Mouse (Mus musculus) megakaryocyte, adult 5-6 weeks (primary cell): ENCODE data around the gene Lyst. TPM values are rescaled to one million over a fixed set of nuclear protein-coding genes. Genes with fewer than 3 reads are reported as not detected.
A peak's percentile ranks its signal among the peaks of the same experiment; 100 is the strongest.
"Not testable (repeated sequence)": the region's sequence is repeated elsewhere in the genome, so short reads cannot be mapped to it uniquely, and the experiment has no call there.

Experiments
- ATAC-seq: 2 replicates; pipeline ENCODE4 v1.8.0; 2016; ENCODE audit warnings: mild to moderate bottlenecking, inconsistent platforms; ENCODE audit not compliant: poor library complexity, severe bottlenecking
- total RNA-seq, 2 experiments: library from RNA; stranded (forward) in 1 of 2; stranded (reverse) in 1 of 2; fragments of 153-499, 151-499 nt in 1 of 2; fragments of 221-1000, 200-1000 nt in 1 of 2; gene quantifications; 2 replicates each; pipeline versions ENCODE4 v1.2.3 to v1.2.4; 2015 to 2017

Gene Lyst
- 166 and 194 TPM in 2 replicates for total RNA-seq (2015)
- 188 and 200 TPM in 2 replicates for total RNA-seq (2017)

DNA sequence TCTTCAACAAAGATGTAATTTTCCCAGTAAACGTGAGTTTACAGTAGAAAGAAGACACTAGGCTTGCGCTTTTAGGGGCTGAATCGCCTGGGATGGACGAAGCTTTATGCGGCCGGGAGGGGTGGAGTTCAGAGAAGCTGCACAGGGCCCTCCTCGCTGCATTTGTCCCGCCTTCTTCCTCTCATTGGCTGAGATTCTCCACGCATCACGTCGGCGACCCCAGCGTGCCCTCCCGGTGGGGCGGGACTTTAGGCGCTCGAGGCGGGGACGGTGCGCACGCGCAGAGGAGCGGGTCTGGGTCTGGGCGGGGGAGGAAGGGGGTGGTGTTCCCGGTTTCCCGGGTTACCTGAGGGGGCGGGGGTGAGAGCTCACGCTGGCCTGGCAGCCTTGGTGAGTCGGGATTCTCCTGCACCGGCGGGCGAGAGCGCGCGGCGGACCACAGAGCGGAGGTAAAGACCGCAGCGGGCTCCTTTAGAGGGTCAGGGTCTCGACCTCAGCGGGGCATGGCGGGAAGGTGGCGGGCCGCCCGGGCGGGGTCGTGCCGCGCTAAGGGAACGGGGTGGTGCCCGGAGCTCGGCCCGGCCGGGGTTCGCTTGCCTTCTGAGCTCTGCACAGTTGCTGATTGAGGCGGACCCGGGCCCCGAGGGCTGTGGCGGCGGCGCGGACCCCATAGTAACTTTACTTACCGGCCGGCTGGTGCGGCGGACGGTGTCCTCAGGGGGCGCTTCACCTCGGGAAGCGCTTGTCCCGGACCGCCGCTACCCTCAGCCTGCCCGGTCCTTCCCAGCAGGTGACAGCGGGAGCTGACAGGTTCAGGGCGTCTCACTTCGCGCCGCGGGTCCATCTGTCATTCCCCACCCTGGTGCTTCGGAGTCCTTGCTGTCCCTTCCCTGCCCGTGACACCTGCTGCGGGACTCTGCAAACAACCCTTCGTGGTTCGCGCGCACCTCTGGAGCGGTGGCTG, at the start of gene Lyst:
TSS of gene Lyst (plus strand) at position 350 of the 964 bp plus-strand sequence.
- peak; percentile 95 for ATAC-seq

DNA sequence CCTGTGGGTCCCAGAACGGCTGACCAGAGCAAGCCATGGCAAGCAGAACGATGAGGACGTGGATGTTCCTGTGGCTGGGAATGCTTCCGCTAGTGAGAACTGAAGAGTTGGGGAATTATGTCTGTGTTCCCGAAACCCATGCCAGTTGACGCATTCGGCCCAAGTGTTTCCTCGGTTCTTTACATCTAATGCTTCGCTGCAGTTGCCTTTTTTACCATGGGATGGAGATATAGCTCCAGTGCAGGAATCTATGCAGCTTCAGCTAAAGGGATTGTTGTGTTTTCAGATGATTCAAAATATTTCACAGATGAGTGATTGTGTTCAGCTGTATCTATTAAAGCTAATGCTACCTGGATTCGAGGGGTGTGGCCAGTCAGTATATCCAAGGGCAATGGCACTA, 47.1 kb upstream of the Lyst start:
- not testable (repeated sequence) for ATAC-seq

DNA sequence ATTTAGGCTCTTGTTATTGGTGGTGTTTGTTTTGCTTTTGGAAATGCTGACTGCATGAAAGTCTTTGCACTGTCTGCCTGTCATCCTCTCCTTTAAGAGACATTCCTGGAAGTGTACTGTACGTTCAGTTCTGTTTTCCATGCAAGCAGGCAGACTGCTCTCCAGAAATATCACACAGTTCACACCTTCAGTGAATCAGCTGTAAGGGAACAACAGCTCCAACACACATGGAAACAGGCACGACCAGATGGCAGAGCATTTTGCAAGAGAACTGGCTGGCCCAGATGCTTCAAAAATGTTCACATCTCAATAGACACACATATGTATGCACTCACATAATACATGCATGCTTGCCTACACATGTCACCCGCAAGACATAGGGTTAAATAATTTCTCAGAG, 43.4 kb upstream of the Lyst start:
- no peak for ATAC-seq

DNA sequence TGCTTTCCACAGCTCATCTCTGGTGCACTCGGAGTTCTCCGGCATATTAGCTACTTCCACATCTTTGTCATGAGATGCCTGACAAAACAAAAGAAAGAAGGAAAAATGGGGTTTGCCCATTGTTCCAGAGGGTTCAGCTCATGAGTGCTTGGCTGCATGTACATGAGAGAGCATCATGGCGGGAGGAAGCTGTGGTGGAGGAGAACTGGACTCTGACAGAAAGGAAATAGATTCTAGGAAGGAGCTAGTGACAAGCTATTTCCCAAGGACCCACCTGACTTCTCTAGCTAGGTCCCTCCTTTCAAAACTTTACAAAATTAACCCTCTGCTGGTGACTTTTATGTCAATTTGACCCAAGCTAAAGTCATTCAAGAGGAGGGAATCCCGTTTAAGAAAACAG, 42.3 kb upstream of the Lyst start:
- peak; percentile 71 for ATAC-seq

DNA sequence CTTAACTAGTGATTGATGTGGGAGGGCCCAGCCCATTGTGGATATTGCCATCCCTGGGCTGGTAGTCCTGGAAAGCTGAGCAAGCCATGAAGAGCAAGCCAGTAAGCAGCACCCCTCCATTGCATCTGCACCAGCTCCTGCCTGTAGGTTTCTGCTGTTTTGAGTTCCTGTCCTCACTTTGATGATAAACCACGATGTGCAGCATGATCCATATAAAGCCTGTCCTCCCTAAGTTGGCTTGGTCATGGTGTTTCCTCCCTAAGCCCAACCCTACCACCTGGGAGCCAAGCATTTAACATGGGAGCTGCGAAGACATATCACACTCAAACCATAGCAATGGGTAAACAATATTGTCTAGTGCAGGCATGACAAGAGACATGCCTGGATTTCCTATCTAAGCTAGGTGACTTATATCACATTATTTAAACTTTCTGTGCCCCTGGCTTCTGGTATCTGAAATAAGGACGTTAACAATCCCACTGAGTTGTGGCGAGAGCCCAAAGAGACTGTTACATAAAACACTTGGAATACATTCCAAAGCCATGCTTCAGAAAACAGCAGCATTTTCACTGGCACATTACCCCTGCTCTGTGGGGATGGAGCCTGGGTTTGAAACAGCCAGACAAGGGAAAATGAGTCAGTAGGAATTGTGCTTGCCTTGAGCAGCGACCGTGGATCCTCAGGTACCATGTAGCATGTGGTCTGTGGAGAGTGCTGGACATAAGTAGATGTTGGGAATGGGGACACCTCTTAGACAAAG, 41.6 kb upstream of the Lyst start:
- ATAC-seq = no peak

DNA sequence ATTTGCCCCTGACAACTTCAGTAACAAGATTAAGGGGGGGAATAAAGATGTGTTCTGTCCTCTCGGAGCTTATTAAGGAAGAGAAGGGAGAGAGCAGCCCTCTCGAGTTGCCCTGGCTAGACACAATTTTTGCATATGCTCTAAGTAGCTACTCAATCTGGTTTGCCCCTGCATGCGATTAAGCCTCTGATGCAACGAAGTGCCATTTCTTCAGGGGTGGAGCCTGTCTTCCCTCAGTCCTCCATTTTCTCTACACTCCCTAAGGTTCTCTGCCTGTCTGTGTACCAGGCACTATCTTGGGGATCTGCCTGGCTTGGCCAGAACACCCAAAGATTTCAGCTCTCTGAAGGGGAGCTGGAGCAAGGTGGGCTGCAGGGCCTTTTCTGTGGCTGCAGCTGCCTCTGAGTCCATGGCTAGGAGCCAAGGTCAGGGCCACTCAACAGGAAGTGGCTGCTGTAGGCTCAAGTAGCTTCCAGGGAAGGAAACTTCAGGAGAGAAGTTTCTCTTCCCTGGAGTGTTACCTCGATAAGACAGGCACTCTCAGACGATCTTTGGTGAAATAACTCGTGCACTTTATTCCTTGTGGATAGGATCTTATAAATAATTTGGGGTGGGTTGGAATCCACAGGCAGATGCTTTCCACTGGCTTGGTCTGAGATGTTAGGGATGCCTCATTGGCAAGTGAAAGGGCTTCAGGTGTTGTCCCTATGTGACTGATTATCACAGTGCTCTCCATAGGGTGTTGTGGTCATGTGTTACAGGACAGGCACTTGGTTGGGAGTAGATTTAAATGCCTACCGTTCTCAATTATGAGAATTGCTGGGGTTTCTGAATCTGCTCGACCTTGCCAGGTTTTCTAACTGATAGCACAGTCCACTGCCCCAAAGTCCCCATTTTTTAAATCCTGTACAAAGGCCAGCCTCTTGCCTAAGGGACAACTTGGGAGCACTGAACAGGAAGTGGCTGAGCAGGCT, 40.2 kb upstream of the Lyst start:
- peak; percentile 36; the same call in 1 of the 2 replicates for ATAC-seq

DNA sequence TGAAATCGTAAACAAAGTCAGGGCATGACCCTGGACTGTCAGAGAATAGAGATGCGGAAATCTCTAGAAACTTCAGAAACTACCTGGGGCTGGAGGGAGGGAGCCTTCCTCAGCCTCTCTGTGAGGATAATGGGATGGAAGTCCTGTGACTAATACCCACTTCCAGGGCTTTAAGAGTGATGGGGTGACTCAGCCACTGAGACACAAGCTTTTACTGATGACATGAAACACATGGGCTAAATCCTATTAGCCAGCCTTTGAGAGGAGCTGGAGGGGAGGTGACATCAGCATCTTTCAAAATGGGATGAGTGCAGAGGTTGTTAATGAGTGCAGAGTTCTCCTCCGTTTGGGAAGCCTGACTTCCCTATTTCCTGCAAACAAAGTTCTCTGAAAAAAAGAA, 38.2 kb upstream of the Lyst start:
- no peak for ATAC-seq

DNA sequence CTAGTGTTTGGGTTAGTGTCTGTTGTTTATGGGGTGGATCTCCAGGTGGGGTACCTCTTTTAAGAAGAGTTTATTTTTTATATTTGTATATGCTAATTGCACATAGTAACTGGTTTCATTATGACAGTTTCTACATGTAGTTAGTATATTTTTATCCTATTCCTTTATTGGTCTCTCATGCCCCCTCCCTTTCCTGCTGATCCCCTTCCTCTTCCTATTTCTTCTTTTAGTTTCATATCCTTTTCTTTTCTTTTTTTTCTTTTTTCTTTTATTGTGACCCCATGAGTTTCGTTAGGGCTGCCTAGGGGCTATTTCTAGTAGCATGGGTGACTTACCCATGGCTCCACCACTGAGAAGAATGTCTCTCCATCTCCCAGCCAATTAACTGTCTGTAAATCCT, 36.5 kb upstream of the Lyst start:
- no peak for ATAC-seq

DNA sequence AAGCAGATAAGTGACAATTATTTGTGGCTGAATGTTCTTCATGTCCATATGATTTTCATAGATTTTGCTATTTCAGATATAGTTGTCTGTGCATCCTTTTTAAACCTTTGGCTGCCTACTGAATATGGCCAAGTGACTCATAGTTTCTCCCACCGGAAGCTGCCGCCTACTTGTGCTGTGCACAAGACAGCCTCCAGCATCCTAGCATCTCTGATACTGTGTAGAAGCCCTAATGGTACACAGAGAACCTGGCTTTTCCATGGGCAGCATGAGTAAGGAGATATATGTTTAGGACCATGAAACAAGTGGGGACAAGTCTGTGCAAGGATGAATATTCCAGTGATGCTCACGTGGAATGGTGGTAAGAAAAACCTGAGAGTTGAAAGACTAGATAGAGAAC, 35.0 kb upstream of the Lyst start:
- ATAC-seq = no peak

DNA sequence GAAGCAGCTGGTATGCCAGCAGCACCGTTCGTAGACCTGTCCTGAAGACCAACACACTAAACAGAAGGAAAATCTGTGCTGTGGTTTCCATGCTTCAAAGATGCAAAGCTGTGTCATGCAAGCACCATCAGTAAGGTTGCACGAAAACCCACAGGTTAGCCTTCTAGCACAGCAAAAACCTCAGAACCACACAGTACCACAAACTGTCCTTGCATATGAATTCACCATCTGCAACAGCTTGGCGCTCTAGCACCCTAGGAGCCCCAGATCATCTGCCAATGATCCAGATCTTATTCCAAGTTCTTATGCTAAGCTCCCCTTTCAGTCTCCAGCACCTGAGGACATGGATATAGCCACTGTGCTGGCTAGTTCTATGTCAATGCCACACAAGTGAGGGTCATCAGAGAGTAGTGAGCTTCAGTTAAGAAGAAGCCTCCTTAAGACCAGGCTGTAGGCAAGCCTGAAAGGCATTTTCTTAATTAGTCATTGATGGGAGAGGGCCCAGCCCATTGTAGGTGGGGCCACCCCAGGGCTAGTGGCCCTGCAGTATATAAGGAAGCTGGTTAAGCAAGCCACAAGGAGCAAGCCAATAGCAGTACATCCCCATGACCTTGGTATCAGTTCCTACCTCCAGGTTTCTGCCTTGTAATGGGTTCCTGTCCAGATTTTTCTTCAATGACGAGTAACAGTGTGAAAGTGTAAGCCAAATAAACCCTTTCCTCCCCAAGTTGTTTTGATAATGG, 33.0 kb upstream of the Lyst start:
- peak; percentile 79 for ATAC-seq

DNA sequence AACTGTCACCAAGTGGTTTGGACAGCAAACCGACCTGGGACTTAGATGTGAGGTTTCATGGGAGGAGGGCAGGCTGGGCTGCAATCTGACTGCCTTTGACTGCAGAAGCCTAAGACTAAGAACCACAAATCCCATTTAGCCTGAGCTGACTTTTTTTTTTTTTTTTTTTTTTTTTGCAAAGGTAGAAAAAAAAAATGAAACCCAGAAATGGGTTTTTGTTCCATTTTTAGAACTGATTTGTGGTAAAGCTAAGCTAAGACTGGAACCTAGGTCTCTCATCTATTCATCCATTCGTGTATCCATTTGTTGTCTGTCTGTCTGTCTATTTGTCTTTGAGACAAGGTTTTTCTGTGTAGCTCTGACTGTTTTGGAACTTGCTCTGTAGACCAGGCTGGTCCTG, 31.9 kb upstream of the Lyst start:
- no peak for ATAC-seq

DNA sequence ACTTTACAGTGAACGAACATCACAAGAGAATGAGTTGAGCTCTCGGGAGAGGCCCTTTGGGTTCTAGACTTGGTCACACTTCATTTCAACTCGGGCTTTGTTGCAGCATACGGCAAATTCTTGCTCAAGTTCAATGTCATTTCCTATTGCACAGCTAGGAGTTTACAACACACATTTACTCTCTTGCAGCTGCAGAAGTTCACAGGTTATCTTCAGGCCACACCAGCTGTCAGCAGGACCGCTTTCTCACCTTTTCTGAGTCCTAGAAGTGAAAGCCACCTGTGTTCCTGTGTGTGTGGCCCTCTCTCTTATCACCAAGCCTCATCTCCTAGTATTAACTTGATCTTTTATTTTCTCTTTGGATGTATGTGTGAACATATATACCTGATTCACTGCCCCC, 31.3 kb upstream of the Lyst start:
- ATAC-seq = peak; percentile 87

DNA sequence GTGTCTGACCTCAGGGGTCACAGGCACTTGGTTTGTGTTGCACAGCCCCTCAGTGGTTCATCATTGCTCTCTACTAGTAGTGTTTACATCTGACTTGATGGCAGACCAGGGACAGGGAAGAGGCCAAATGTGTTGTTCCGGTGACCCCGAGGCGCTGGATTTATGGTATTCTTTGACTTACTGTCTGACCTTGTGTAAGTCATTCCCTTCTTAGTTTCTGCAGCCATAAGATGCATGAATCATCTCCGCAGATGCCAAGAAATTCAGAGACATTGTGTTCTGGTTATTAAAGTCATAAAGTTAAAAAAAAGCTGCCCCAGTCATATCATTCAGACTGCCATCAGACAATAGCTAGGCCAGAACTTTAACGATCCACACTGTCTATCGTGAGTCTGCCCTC, 27.6 kb upstream of the Lyst start:
- no peak for ATAC-seq

DNA sequence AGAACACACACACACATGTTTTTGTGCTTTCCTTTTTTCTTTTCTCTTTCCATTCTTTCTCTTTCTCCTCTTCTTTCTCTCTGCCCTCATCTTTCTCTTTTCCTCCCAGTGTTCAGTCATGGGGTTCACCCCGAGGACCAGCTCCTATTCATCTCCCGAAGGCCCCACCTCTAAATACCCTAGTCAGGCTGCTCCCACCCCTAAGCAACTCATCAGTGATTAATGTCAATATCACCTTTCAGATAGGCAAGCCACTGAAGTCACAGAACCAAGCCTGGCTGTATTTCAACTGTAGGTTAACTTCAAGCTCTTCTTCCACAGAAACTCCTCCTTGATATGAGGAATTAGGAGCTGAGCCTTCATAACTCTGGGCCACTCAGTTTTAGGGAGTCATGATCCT, 26.1 kb upstream of the Lyst start:
- no peak for ATAC-seq

DNA sequence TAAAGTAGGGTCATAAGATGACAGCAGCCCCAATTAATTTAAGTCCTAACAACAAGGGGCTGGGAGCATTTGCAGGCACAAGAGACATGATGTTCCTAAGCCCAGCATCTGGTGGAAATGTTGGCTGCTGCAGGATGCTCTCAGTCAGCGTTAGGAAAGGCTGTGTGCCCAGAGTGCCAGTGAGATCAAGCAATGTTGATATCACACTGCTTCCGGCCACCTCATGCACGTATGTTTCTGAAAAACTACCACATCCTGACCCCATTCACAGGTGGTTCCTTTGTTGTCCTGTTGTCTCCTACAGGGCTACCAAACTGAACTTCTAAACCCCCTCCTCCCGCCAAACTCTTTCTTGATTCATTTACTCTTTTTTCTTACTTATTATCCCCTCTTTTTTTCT, 25.7 kb upstream of the Lyst start:
- ATAC-seq = peak; percentile 80

DNA sequence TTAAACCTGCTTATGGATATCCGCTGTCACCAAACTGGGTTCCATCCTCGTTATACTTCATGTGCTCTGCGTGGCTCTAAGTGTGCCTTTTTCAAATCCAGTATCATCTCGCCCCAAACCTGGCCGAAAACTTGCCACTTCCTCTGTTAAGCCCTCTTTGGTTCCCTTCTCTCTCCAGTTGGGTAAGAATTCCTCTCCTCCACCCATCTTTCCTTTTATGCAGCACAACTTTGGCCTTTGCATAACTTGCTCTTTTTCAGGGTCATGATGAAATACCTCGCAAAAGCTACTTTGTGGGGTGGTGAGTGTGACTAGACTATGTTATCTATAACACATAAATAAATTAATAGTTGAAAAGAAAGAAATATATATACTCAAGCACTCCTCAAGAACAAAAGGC, 22.6 kb upstream of the Lyst start:
- peak; percentile 74 for ATAC-seq

DNA sequence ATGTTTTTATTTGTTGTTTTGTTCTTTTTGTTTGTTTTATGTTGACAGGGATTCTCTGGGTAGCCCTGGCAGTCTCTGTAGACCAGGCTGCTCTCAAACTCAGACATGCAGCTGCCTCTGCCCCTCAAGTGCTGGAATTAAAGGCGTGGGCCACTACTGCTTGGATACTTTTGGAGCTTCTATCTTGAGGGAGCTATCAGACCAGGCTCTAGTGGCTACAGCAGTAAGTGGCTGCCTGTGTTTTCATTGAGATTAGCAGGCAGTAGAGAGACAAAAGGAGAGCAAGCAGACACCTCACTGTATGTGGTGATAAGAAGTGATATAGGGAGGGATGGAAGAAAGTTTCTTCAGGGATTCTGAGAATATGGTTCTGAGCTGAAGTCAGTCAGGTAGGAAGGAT, 21.4 kb upstream of the Lyst start:
- no peak for ATAC-seq

DNA sequence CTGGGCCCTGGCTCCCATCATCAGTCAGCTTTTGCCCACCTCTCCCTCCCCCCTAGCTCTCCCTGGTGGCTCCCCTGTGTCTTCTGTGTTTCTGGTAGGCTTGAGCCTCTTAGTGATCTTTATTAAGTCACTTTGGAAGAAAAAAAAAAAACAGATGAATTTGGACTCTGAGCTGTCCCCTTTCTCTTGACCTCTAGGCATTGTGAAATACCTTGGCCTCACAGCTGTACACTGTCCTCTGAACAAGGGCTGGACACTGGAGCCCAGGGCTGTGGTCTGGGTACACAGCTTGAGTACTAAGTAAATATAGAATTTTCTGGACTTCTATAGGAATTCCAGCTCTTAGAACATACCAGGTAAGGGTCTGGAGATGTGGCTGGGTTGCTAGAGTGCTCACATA, 20.6 kb upstream of the Lyst start:
- ATAC-seq = no peak

DNA sequence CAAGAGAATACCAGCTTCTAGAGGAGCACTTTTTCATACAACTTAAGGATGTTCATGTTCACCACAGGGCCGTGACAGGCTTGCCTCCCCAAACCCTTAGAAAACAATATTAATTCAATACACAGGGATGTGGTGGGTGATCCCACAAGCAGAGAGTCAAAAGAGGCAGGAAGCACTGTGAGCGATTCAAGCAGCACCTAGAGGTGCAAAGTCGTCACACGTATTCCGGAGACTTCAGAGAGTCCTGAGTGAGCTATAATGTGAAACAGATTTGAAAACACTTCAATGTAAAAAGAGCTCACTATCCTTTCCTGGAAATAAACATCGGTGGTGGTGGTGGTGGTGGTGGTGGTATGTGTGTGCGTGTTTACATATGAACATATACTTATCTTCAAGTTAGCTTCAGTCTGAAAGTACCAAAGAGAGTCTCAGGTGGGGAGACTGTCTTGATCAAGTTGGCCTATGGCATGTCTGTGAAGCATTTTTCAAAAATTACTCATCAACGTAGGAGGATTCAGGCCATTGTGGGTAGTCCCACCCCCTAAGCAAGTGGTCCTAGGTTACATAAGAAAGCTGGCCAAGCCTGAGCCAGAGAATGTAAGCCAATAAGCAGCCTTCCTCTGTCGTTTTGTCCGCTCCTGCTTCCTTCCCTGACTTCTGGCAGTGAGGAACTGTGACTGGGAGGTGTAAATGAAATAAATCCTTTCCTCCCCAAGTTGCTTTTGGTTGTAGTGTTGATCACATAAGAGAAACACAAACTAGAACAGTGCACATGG, 17.9 kb upstream of the Lyst start:
- no peak for ATAC-seq
